Comparison of ENCODE assay signal across 13 mouse cellular contexts in genomic region chr13:95657171-95657570, GRCm38 (mm10). TPM values are rescaled to one million over a fixed set of nuclear protein-coding genes. Genes with fewer than 3 reads are reported as not detected.
A peak's percentile ranks its signal among the peaks of the same experiment; 100 is the strongest.
DNase-seq lines count a peak whose midpoint lies in the region; ATAC-seq and TF ChIP-seq lines count a peak whose summit lies in the region.
"Had no signal": no experiment of that assay in that cellular context is flagged by ENCODE, and none has a peak within 500 bp of the region (broad histone marks: within the 10 kb centered on the region; RNA-seq: fewer than 3 reads in every experiment).

No protein-coding gene starts in this region.

- peak overlapping the region; percentile 52; the same call in 1 of the 2 replicates for H3K27ac ChIP-seq in heart, postnatal 0 days (ENCODE audit: low read depth)
- H3K27ac ChIP-seq in liver, embryonic 12.5 days, result peak overlapping the region; percentile 77
- H3K27ac ChIP-seq in embryonic facial prominence, embryonic 10.5 days (replicated peaks), result no peak overlapping the region
- H3K27ac ChIP-seq: forebrain, embryonic 13.5 days; macrophage had no signal

- no peaks in the 10 kb centered on the region for H3K27me3 ChIP-seq in heart, postnatal 0 days (ENCODE audit: control insufficient read depth, insufficient read depth, low read length)
- H3K27me3 ChIP-seq in liver, embryonic 12.5 days (replicated peaks), result no peaks in the 10 kb centered on the region
- H3K27me3 ChIP-seq in embryonic facial prominence, embryonic 10.5 days (replicated peaks; ENCODE audit: low read depth, poor library complexity, severe bottlenecking), result no peaks in the 10 kb centered on the region
- H3K27me3 ChIP-seq: forebrain, embryonic 13.5 days had no signal

- H3K4me1 ChIP-seq in heart, postnatal 0 days (ENCODE audit: control insufficient read depth, insufficient read depth), result 0 out of 2 replicates have a peak, but pooled peaks cover 7% of the 10 kb centered on the region
- peaks cover 64% of the 10 kb centered on the region for H3K4me1 ChIP-seq in liver, embryonic 12.5 days
- H3K4me1 ChIP-seq in embryonic facial prominence, embryonic 10.5 days, result peaks cover 5% of the 10 kb centered on the region
- H3K4me1 ChIP-seq: forebrain, embryonic 13.5 days had no signal

- no peak overlapping the region for H3K4me3 ChIP-seq in heart, postnatal 0 days (ENCODE audit: low read depth, low read length)
- H3K4me3 ChIP-seq in liver, embryonic 12.5 days, result no peak overlapping the region
- no peak overlapping the region for H3K4me3 ChIP-seq in embryonic facial prominence, embryonic 10.5 days
- H3K4me3 ChIP-seq: forebrain, embryonic 13.5 days had no signal

- no peaks in the 10 kb centered on the region for H3K36me3 ChIP-seq in heart, postnatal 0 days (replicated peaks; ENCODE audit: control insufficient read depth, insufficient read depth, low read length)
- H3K36me3 ChIP-seq in liver, embryonic 12.5 days, result peaks cover 62% of the 10 kb centered on the region
- peaks cover 47% of the 10 kb centered on the region for H3K36me3 ChIP-seq in embryonic facial prominence, embryonic 10.5 days (replicated peaks)

- TF ChIP-seq EP300 in heart, postnatal 0 days (IDR thresholded peaks at IDR 0.05; ENCODE audit: low read depth), result peak; percentile 58; the same call in 1 of the 2 replicates

- no peaks in the 10 kb centered on the region for H3K9me3 ChIP-seq in heart, postnatal 0 days (replicated peaks; ENCODE audit: control insufficient read depth, low read length)
- H3K9me3 ChIP-seq in liver, embryonic 12.5 days (replicated peaks), result no peaks in the 10 kb centered on the region
- H3K9me3 ChIP-seq in embryonic facial prominence, embryonic 10.5 days, result no peaks in the 10 kb centered on the region
- H3K9me3 ChIP-seq: forebrain, embryonic 13.5 days had no signal

- no peak overlapping the region for H3K4me2 ChIP-seq in heart, postnatal 0 days (ENCODE audit: low read depth, low read length)
- peak overlapping the region; percentile 43 for H3K4me2 ChIP-seq in liver, embryonic 12.5 days
- H3K4me2 ChIP-seq: forebrain, embryonic 13.5 days had no signal

- TF ChIP-seq CTCF in heart, postnatal 0 days (IDR thresholded peaks at IDR 0.05; ENCODE audit: low read depth), result no peak

- no peak overlapping the region for H3K9ac ChIP-seq in heart, postnatal 0 days (replicated peaks; ENCODE audit: low read depth, low read length)
- no peak overlapping the region for H3K9ac ChIP-seq in liver, embryonic 12.5 days
- H3K9ac ChIP-seq: forebrain, embryonic 13.5 days had no signal

- peak; percentile 59 for DNase-seq in heart, postnatal 0 days (ENCODE audit: low spot score)
- no peak for DNase-seq in heart, adult 9 months (ENCODE audit: low spot score in 2 of 2)
- peak; percentile 87 for DNase-seq in ES-CJ7 (ENCODE audit: low read depth, low spot score)
- DNase-seq in right cerebral cortex, adult 18-20 months, result no peak
- DNase-seq in layer of hippocampus, adult 18-20 months (ENCODE audit: low spot score in 2 of 2), result no peak
- DNase-seq in embryonic facial prominence, embryonic 10.5 days (ENCODE audit: low spot score), result no peak
- DNase-seq: gastrocnemius, postnatal 25 days; thymus, postnatal 25 days had no signal

- 51% methylated on average over 9 of the region's 9 CpGs for WGBS in heart, postnatal 0 days
- WGBS in liver, embryonic 12.5 days (ENCODE audit: insufficient replicate concordance), result 10% methylated on average over 9 of the region's 9 CpGs
- WGBS in embryonic facial prominence, embryonic 10.5 days, result 64% methylated on average over 9 of the region's 9 CpGs

- ATAC-seq in heart, postnatal 0 days (ENCODE audit: insufficient read depth, low read depth), result peak; percentile 44; the same call in 1 of the 2 replicates
- peak; percentile 32 for ATAC-seq in CD4-positive, CD25-positive, alpha-beta regulatory T cell, adult 4 months
- ATAC-seq in liver, embryonic 12.5 days, result peak; percentile 86
- ATAC-seq: forebrain, embryonic 13.5 days; intestine, embryonic 16.5 days had no signal

RNA-seq across cellular contexts. Expression of gene F2r, which starts 38.9 kb away (rescaled TPM):
- 105 and 161 TPM in 2 replicates for total RNA-seq in heart, postnatal 0 days (2014; rRNA removed; ENCODE audit: low replicate concordance)
- polyA plus RNA-seq in heart, postnatal 0 days (2015; fragmentation: Nextera tagmentation; extraction: Ambion mirVana), result 62.1 and 63.9 TPM in 2 replicates
- polyA plus RNA-seq in CD4-positive, CD25-positive, alpha-beta regulatory T cell, adult 4 months (2017; shearing (Covaris generic)), result 10 to 100 TPM; 21.4 to 25.0 TPM
- polyA plus RNA-seq in liver, embryonic 12.5 days (2016; fragmentation: Nextera tagmentation; extraction: Ambion mirVana), result 84.2 and 84.3 TPM in 2 replicates
- total RNA-seq in layer of hippocampus, adult 18-20 months (2021), result 1 to 10 TPM; 3.7 to 4.0 TPM
- polyA plus RNA-seq in embryonic facial prominence, embryonic 10.5 days (2016; fragmentation: Nextera tagmentation; extraction: Ambion mirVana), result 120 and 127 TPM in 2 replicates

RNA-seq across cellular contexts. Expression of gene F2rl2, which starts 39.5 kb away (rescaled TPM):
- total RNA-seq in heart, postnatal 0 days (2014; rRNA removed; ENCODE audit: low replicate concordance), result not detected in 2 replicates
- 0.05 and 0.18 TPM in 2 replicates for polyA plus RNA-seq in heart, postnatal 0 days (2015; fragmentation: Nextera tagmentation; extraction: Ambion mirVana)
- polyA plus RNA-seq in CD4-positive, CD25-positive, alpha-beta regulatory T cell, adult 4 months (2017; shearing (Covaris generic)), result 1 to 10 TPM; 3.9 to 4.3 TPM
- 22.0 and 23.5 TPM in 2 replicates for polyA plus RNA-seq in liver, embryonic 12.5 days (2016; fragmentation: Nextera tagmentation; extraction: Ambion mirVana)
- total RNA-seq in layer of hippocampus, adult 18-20 months (2021), result under 1 TPM; 0.32 to 0.38 TPM
- 1.7 and 2.0 TPM in 2 replicates for polyA plus RNA-seq in embryonic facial prominence, embryonic 10.5 days (2016; fragmentation: Nextera tagmentation; extraction: Ambion mirVana)
- total RNA-seq: gastrocnemius, postnatal 25 days had no signal

Comparison
In these comparisons a context has a peak if more than half of its experiments do, and no peak if none do; other contexts are left out.
1. DNase-seq: peak in heart, postnatal 0 days (single experiment) and ES-CJ7 (single experiment); none in heart, adult 9 months (0 of 2), right cerebral cortex, adult 18-20 months (single experiment), layer of hippocampus, adult 18-20 months (0 of 2) and embryonic facial prominence, embryonic 10.5 days (single experiment).
2. ATAC-seq: peak in every context shown above with its lines; median percentile 86 in liver, embryonic 12.5 days; 44 in heart, postnatal 0 days; 32 in CD4-positive, CD25-positive, alpha-beta regulatory T cell, adult 4 months.